Mouse (Mus musculus): ENCODE data around the gene Ddx4.

GRCm38 (mm10) chr13:112673899-112674447, 21.7 kb upstream of the Ddx4 start:
- TF ChIP-seq CHD2 (IDR thresholded peaks at IDR 0.05; ENCODE audit: low read depth, low read length), result no peak
- no peak for TF ChIP-seq ZNF384 (IDR thresholded peaks at IDR 0.05; ENCODE audit: low read depth, low read length)
- TF ChIP-seq HCFC1 (IDR thresholded peaks at IDR 0.05; ENCODE audit: borderline replicate concordance, insufficient read depth, low read length), result no peak
- TF ChIP-seq ZC3H11A (IDR thresholded peaks at IDR 0.05; ENCODE audit: borderline replicate concordance, low read depth, low read length), result peak; percentile 88

Measured in ES-E14 (cell line).